Mouse (Mus musculus): ENCODE measurements around the gene Vwc2.

GRCm38 (mm10) chr11:11114234-11115030 is 409 bp downstream of the Vwc2 start:
- TF ChIP-seq TAL1 (IDR thresholded peaks at IDR 0.05; ENCODE audit: low read length) (no peak), GATA1 (IDR thresholded peaks at IDR 0.05; ENCODE audit: low read length) (no peak)
